Mouse (Mus musculus): Measurements from ENCODE around the gene Rala.

GRCm38 (mm10) chr13:17859365-17860033 is 84.5 kb downstream of the Rala start:
- TF ChIP-seq POLR2A (IDR thresholded peaks at IDR 0.05; ENCODE audit: control insufficient read depth, extremely low read depth, insufficient read depth, low read length, poor library complexity) = no peak
- no peak for TF ChIP-seq CTCF (IDR thresholded peaks at IDR 0.05; ENCODE audit: borderline replicate concordance, control insufficient read depth, extremely low read depth, insufficient read depth, low read length, poor library complexity)

All from thymus, adult 2 months (tissue).